Comparison of ENCODE assay signal across 18 mouse cellular contexts in genomic region chr10:111767011-111767720, GRCm38 (mm10).
DNase-seq lines count a peak whose midpoint lies in the region; ATAC-seq and TF ChIP-seq lines count a peak whose summit lies in the region.
"Had no signal": no experiment of that assay in that cellular context is flagged by ENCODE, and none has a peak within 500 bp of the region (broad histone marks: within the 10 kb centered on the region; RNA-seq: fewer than 3 reads in every experiment).

No protein-coding gene starts in this region.

- no peak for TF ChIP-seq EP300 in lung, postnatal 0 days (IDR thresholded peaks at IDR 0.05)

- no peak for TF ChIP-seq CTCF in lung, postnatal 0 days (IDR thresholded peaks at IDR 0.05)
- TF ChIP-seq CTCF in lung, adult 2 months (IDR thresholded peaks at IDR 0.05; ENCODE audit: insufficient read depth, low read length) = no peak

- DNase-seq in layer of hippocampus, adult 18-20 months (ENCODE audit: low spot score in 2 of 2) = peak; percentile 30 to 66
- no peak for DNase-seq in layer of hippocampus, adult 11-12 months (ENCODE audit: low spot score)
- peak; percentile 60 for DNase-seq in lung, postnatal 0 days (ENCODE audit: low spot score)
- no peak for DNase-seq in lung, adult 2 months
- DNase-seq: cerebellum, postnatal 14 days; gastrocnemius, postnatal 36 days; heart, postnatal 36 days; thymus, postnatal 36 days had no signal

- no peak for TF ChIP-seq POLR2A in lung, adult 2 months (IDR thresholded peaks at IDR 0.05; ENCODE audit: borderline replicate concordance, extremely low read depth, low read depth, low read length)

- H3K9ac ChIP-seq in lung, postnatal 0 days (replicated peaks; ENCODE audit: low read depth) = no peak overlapping the region
- H3K9ac ChIP-seq in embryonic facial prominence, embryonic 15.5 days = no peak overlapping the region
- H3K9ac ChIP-seq in stomach, embryonic 16.5 days (ENCODE audit: low read length) = no peak overlapping the region
- H3K9ac ChIP-seq in forebrain, embryonic 12.5 days = no peak overlapping the region
- H3K9ac ChIP-seq: heart, embryonic 12.5 days; limb, embryonic 12.5 days; liver, embryonic 15.5 days; neural tube, embryonic 13.5 days had no signal

- H3K4me3 ChIP-seq in lung, postnatal 0 days (ENCODE audit: low read depth, low read length) = no peak overlapping the region
- H3K4me3 ChIP-seq in lung, adult 2 months (replicated peaks; ENCODE audit: extremely low read depth, low read depth, low read length) = no peak overlapping the region
- no peak overlapping the region for H3K4me3 ChIP-seq in embryonic facial prominence, embryonic 15.5 days (replicated peaks)
- no peak overlapping the region for H3K4me3 ChIP-seq in stomach, embryonic 16.5 days (replicated peaks; ENCODE audit: low read length)
- no peak overlapping the region for H3K4me3 ChIP-seq in forebrain, embryonic 12.5 days (replicated peaks)
- H3K4me3 ChIP-seq: heart, embryonic 12.5 days; limb, embryonic 12.5 days; liver, embryonic 15.5 days; megakaryocyte, embryonic 14.5 days; neural tube, embryonic 13.5 days had no signal

- ATAC-seq in lung, postnatal 0 days = no peak
- no peak; the same call in 1 of the 2 replicates for ATAC-seq in embryonic facial prominence, embryonic 15.5 days (ENCODE audit: insufficient number of reproducible peaks, low FRiP score, low TSS enrichment, low read depth)
- ATAC-seq in stomach, embryonic 16.5 days (ENCODE audit: insufficient read depth, low FRiP score) = no peak
- no peak for ATAC-seq in forebrain, embryonic 12.5 days (ENCODE audit: low FRiP score)
- no peak for ATAC-seq in CD4-positive, CD25-positive, alpha-beta regulatory T cell, adult 4 months
- ATAC-seq: Patski had no signal

- 56% methylated on average over 7 of the region's 7 CpGs for WGBS in lung, postnatal 0 days
- WGBS in lung, adult 2 months = 69% methylated on average over 7 of the region's 7 CpGs
- WGBS in embryonic facial prominence, embryonic 15.5 days = 67% methylated on average over 7 of the region's 7 CpGs
- 70% methylated on average over 7 of the region's 7 CpGs for WGBS in stomach, embryonic 16.5 days
- 89% methylated on average over 7 of the region's 7 CpGs for WGBS in forebrain, embryonic 12.5 days

- H3K9me3 ChIP-seq in lung, postnatal 0 days (ENCODE audit: low read length) = no peaks in the 10 kb centered on the region
- no peaks in the 10 kb centered on the region for H3K9me3 ChIP-seq in embryonic facial prominence, embryonic 15.5 days (replicated peaks)
- H3K9me3 ChIP-seq in stomach, embryonic 16.5 days (replicated peaks; ENCODE audit: control insufficient read depth, low read length) = no peaks in the 10 kb centered on the region
- H3K9me3 ChIP-seq in forebrain, embryonic 12.5 days = no peaks in the 10 kb centered on the region
- H3K9me3 ChIP-seq: heart, embryonic 12.5 days; limb, embryonic 12.5 days; liver, embryonic 15.5 days; megakaryocyte, embryonic 14.5 days; neural tube, embryonic 13.5 days had no signal

- H3K27me3 ChIP-seq in lung, postnatal 0 days (replicated peaks; ENCODE audit: insufficient read depth, low read length) = no peaks in the 10 kb centered on the region
- H3K27me3 ChIP-seq in embryonic facial prominence, embryonic 15.5 days = no peaks in the 10 kb centered on the region
- no peaks in the 10 kb centered on the region for H3K27me3 ChIP-seq in stomach, embryonic 16.5 days (ENCODE audit: control insufficient read depth, insufficient read depth, low read length)
- no peaks in the 10 kb centered on the region for H3K27me3 ChIP-seq in forebrain, embryonic 12.5 days
- H3K27me3 ChIP-seq: heart, embryonic 12.5 days; limb, embryonic 12.5 days; liver, embryonic 15.5 days; megakaryocyte, embryonic 14.5 days; neural tube, embryonic 13.5 days; Patski had no signal

- no peak overlapping the region for H3K4me2 ChIP-seq in lung, postnatal 0 days (replicated peaks; ENCODE audit: low read depth, low read length)
- no peak overlapping the region for H3K4me2 ChIP-seq in embryonic facial prominence, embryonic 15.5 days (replicated peaks)
- H3K4me2 ChIP-seq in stomach, embryonic 16.5 days (ENCODE audit: low read depth, low read length) = no peak overlapping the region
- no peak overlapping the region for H3K4me2 ChIP-seq in forebrain, embryonic 12.5 days
- H3K4me2 ChIP-seq: heart, embryonic 12.5 days; limb, embryonic 12.5 days; liver, embryonic 15.5 days; neural tube, embryonic 13.5 days had no signal

- H3K36me3 ChIP-seq in lung, postnatal 0 days (ENCODE audit: insufficient read depth, low read length) = no peaks in the 10 kb centered on the region
- no peaks in the 10 kb centered on the region for H3K36me3 ChIP-seq in embryonic facial prominence, embryonic 15.5 days
- no peaks in the 10 kb centered on the region for H3K36me3 ChIP-seq in stomach, embryonic 16.5 days (ENCODE audit: control insufficient read depth, insufficient read depth, low read length)
- no peaks in the 10 kb centered on the region for H3K36me3 ChIP-seq in forebrain, embryonic 12.5 days (replicated peaks)
- H3K36me3 ChIP-seq: heart, embryonic 12.5 days; limb, embryonic 12.5 days; liver, embryonic 15.5 days; neural tube, embryonic 13.5 days had no signal

- H3K27ac ChIP-seq in lung, postnatal 0 days (ENCODE audit: low read length) = peak overlapping the region; percentile 71
- 0 out of 2 replicates have a peak overlapping the region, but pooled peaks have one; percentile 6 for H3K27ac ChIP-seq in embryonic facial prominence, embryonic 15.5 days (replicated peaks)
- peak overlapping the region; percentile 89 for H3K27ac ChIP-seq in stomach, embryonic 16.5 days (ENCODE audit: low read length)
- no peak overlapping the region for H3K27ac ChIP-seq in forebrain, embryonic 12.5 days
- H3K27ac ChIP-seq: limb, embryonic 12.5 days; liver, embryonic 15.5 days; neural tube, embryonic 13.5 days had no signal

- peaks cover 2% of the 10 kb centered on the region; the same call in 1 of the 2 replicates for H3K4me1 ChIP-seq in lung, postnatal 0 days (ENCODE audit: insufficient read depth, low read depth, low read length)
- 0 out of 2 replicates have a peak, but pooled peaks cover 2% of the 10 kb centered on the region for H3K4me1 ChIP-seq in lung, adult 2 months (ENCODE audit: control insufficient read depth, insufficient read depth, low read length)
- peaks cover 8% of the 10 kb centered on the region; the same call in 1 of the 2 replicates for H3K4me1 ChIP-seq in embryonic facial prominence, embryonic 15.5 days
- H3K4me1 ChIP-seq in stomach, embryonic 16.5 days (ENCODE audit: control insufficient read depth, insufficient read depth, low read length) = peaks cover 12% of the 10 kb centered on the region
- no peaks in the 10 kb centered on the region for H3K4me1 ChIP-seq in forebrain, embryonic 12.5 days
- H3K4me1 ChIP-seq: liver, embryonic 15.5 days; neural tube, embryonic 13.5 days had no signal

Comparison
In these comparisons a context has a peak if more than half of its experiments do, and no peak if none do; other contexts are left out.
1. DNase-seq: peak in layer of hippocampus, adult 18-20 months (2 of 2) and lung, postnatal 0 days (single experiment); none in layer of hippocampus, adult 11-12 months (single experiment) and lung, adult 2 months (single experiment).